9 mouse cellular contexts compared by ENCODE assay signal in genomic region chr3:86758727-86759126, GRCm38 (mm10).
DNase-seq lines count a peak whose midpoint lies in the region; ATAC-seq and TF ChIP-seq lines count a peak whose summit lies in the region.
"Had no signal": no experiment of that assay in that cellular context is flagged by ENCODE, and none has a peak within 500 bp of the region (broad histone marks: within the 10 kb centered on the region; RNA-seq: fewer than 3 reads in every experiment).

No protein-coding gene starts in this region.

- peaks cover 13% of the 10 kb centered on the region for H3K4me1 ChIP-seq in embryonic facial prominence, embryonic 12.5 days
- H3K4me1 ChIP-seq in embryonic facial prominence, embryonic 10.5 days = peaks cover 28% of the 10 kb centered on the region
- peaks cover 8% of the 10 kb centered on the region; the same call in 1 of the 2 replicates for H3K4me1 ChIP-seq in midbrain, embryonic 11.5 days (ENCODE audit: control insufficient read depth, insufficient read depth, low read length)
- no peaks in the 10 kb centered on the region for H3K4me1 ChIP-seq in midbrain, postnatal 0 days (ENCODE audit: insufficient read depth, low read length)
- H3K4me1 ChIP-seq in limb, embryonic 12.5 days (replicated peaks) = peaks cover 34% of the 10 kb centered on the region
- no peaks in the 10 kb centered on the region for H3K4me1 ChIP-seq in small intestine, adult 2 months (ENCODE audit: control insufficient read depth, insufficient read depth, insufficient read length, low read length)

- no peak for TF ChIP-seq CTCF in midbrain, postnatal 0 days (IDR thresholded peaks at IDR 0.05)
- TF ChIP-seq CTCF in small intestine, adult 2 months (IDR thresholded peaks at IDR 0.05; ENCODE audit: extremely low read depth, insufficient read length, insufficient replicate concordance, low read depth, low read length) = no peak

- H3K9ac ChIP-seq in embryonic facial prominence, embryonic 12.5 days = no peak overlapping the region
- peak overlapping the region; percentile 26; the same call in 1 of the 2 replicates for H3K9ac ChIP-seq in midbrain, embryonic 11.5 days (ENCODE audit: low read length)
- H3K9ac ChIP-seq in midbrain, postnatal 0 days (replicated peaks; ENCODE audit: low read length, poor library complexity, severe bottlenecking) = no peak overlapping the region
- H3K9ac ChIP-seq in limb, embryonic 12.5 days (replicated peaks) = no peak overlapping the region

- peak overlapping the region; percentile 41; the same call in 1 of the 2 replicates for H3K27ac ChIP-seq in embryonic facial prominence, embryonic 12.5 days
- no peak overlapping the region; the same call in 1 of the 2 replicates for H3K27ac ChIP-seq in embryonic facial prominence, embryonic 10.5 days (replicated peaks)
- no peak overlapping the region for H3K27ac ChIP-seq in midbrain, embryonic 11.5 days (ENCODE audit: low read depth, low read length)
- no peak overlapping the region for H3K27ac ChIP-seq in midbrain, postnatal 0 days (ENCODE audit: low read depth, low read length)
- peak overlapping the region; percentile 67; the same call in 1 of the 2 replicates for H3K27ac ChIP-seq in limb, embryonic 12.5 days
- H3K27ac ChIP-seq in small intestine, adult 2 months (ENCODE audit: insufficient read depth, low read depth, low read length) = 0 out of 2 replicates have a peak overlapping the region, but pooled peaks have one; percentile 28

- H3K4me2 ChIP-seq in embryonic facial prominence, embryonic 12.5 days (replicated peaks) = peak overlapping the region; percentile 32; the same call in 1 of the 2 replicates
- peak overlapping the region; percentile 37 for H3K4me2 ChIP-seq in midbrain, embryonic 11.5 days
- no peak overlapping the region for H3K4me2 ChIP-seq in midbrain, postnatal 0 days (ENCODE audit: low read depth, low read length, poor library complexity, severe bottlenecking)
- peak overlapping the region; percentile 39 for H3K4me2 ChIP-seq in limb, embryonic 12.5 days

- H3K9me3 ChIP-seq in embryonic facial prominence, embryonic 12.5 days = no peaks in the 10 kb centered on the region
- H3K9me3 ChIP-seq in embryonic facial prominence, embryonic 10.5 days = no peaks in the 10 kb centered on the region
- H3K9me3 ChIP-seq in midbrain, embryonic 11.5 days (ENCODE audit: control insufficient read depth, low read length) = no peaks in the 10 kb centered on the region
- no peaks in the 10 kb centered on the region for H3K9me3 ChIP-seq in midbrain, postnatal 0 days (ENCODE audit: low read length)
- no peaks in the 10 kb centered on the region for H3K9me3 ChIP-seq in limb, embryonic 12.5 days

- WGBS in embryonic facial prominence, embryonic 12.5 days = 54% methylated on average over 6 of the region's 6 CpGs
- WGBS in embryonic facial prominence, embryonic 10.5 days = 70% methylated on average over 6 of the region's 6 CpGs
- 70% methylated on average over 6 of the region's 6 CpGs for WGBS in midbrain, embryonic 11.5 days
- 60% methylated on average over 6 of the region's 6 CpGs for WGBS in midbrain, postnatal 0 days
- 59% methylated on average over 6 of the region's 6 CpGs for WGBS in limb, embryonic 12.5 days
- 48% methylated on average over 6 of the region's 6 CpGs for WGBS in small intestine, adult 2 months

- H3K4me3 ChIP-seq in embryonic facial prominence, embryonic 12.5 days = no peak overlapping the region
- no peak overlapping the region for H3K4me3 ChIP-seq in embryonic facial prominence, embryonic 10.5 days
- H3K4me3 ChIP-seq in midbrain, embryonic 11.5 days (ENCODE audit: low read depth, low read length) = no peak overlapping the region
- no peak overlapping the region for H3K4me3 ChIP-seq in midbrain, postnatal 0 days (ENCODE audit: low read depth, low read length)
- no peak overlapping the region for H3K4me3 ChIP-seq in limb, embryonic 12.5 days (replicated peaks)
- no peak overlapping the region for H3K4me3 ChIP-seq in small intestine, adult 2 months (ENCODE audit: low read depth, low read length)

- no peak for TF ChIP-seq POLR2A in small intestine, adult 2 months (IDR thresholded peaks at IDR 0.05; ENCODE audit: low read depth, low read length)

- no peak for ATAC-seq in embryonic facial prominence, embryonic 12.5 days (ENCODE audit: insufficient number of reproducible peaks, insufficient read depth, low FRiP score, low TSS enrichment)
- no peak for ATAC-seq in midbrain, embryonic 11.5 days (ENCODE audit: low FRiP score)
- ATAC-seq in midbrain, postnatal 0 days (ENCODE audit: low FRiP score) = no peak
- ATAC-seq in limb, embryonic 12.5 days (ENCODE audit: insufficient number of reproducible peaks, insufficient read depth, low FRiP score, low TSS enrichment, low read depth) = no peak

- H3K36me3 ChIP-seq in embryonic facial prominence, embryonic 12.5 days = no peaks in the 10 kb centered on the region
- peaks cover 4% of the 10 kb centered on the region for H3K36me3 ChIP-seq in embryonic facial prominence, embryonic 10.5 days (replicated peaks)
- H3K36me3 ChIP-seq in midbrain, embryonic 11.5 days (ENCODE audit: control insufficient read depth, insufficient read depth, low read length) = no peaks in the 10 kb centered on the region
- no peaks in the 10 kb centered on the region for H3K36me3 ChIP-seq in midbrain, postnatal 0 days (ENCODE audit: insufficient read depth, low read length)
- H3K36me3 ChIP-seq in limb, embryonic 12.5 days = 0 out of 2 replicates have a peak, but pooled peaks cover 2% of the 10 kb centered on the region
- H3K36me3 ChIP-seq in small intestine, adult 2 months (ENCODE audit: control insufficient read depth, insufficient read depth, low read length) = peaks cover 7% of the 10 kb centered on the region

- no peak for DNase-seq in embryonic facial prominence, embryonic 10.5 days (ENCODE audit: low spot score)
- DNase-seq in midbrain, embryonic 11.5 days (ENCODE audit: low spot score, missing footprints) = no peak
- DNase-seq in midbrain, postnatal 0 days (ENCODE audit: low spot score) = no peak
- DNase-seq in cerebellum, postnatal 36 days = no peak
- no peak for DNase-seq in ovary, postnatal 14 days (ENCODE audit: low spot score)
- DNase-seq: layer of hippocampus, postnatal 36 days had no signal

- no peaks in the 10 kb centered on the region for H3K27me3 ChIP-seq in embryonic facial prominence, embryonic 12.5 days
- H3K27me3 ChIP-seq in embryonic facial prominence, embryonic 10.5 days (replicated peaks; ENCODE audit: low read depth, poor library complexity, severe bottlenecking) = no peaks in the 10 kb centered on the region
- no peaks in the 10 kb centered on the region for H3K27me3 ChIP-seq in midbrain, embryonic 11.5 days (ENCODE audit: control insufficient read depth, insufficient read depth, low read length)
- H3K27me3 ChIP-seq in midbrain, postnatal 0 days (ENCODE audit: insufficient read depth, low read length) = no peaks in the 10 kb centered on the region
- no peaks in the 10 kb centered on the region for H3K27me3 ChIP-seq in limb, embryonic 12.5 days
- no peaks in the 10 kb centered on the region for H3K27me3 ChIP-seq in small intestine, adult 2 months (ENCODE audit: control insufficient read depth, insufficient read depth, low read length)

Comparison
In these comparisons a context has a peak if more than half of its experiments do, and no peak if none do; other contexts are left out.
1. H3K27ac ChIP-seq: peak in embryonic facial prominence, embryonic 12.5 days (single experiment), limb, embryonic 12.5 days (single experiment) and small intestine, adult 2 months (single experiment); none in embryonic facial prominence, embryonic 10.5 days (single experiment), midbrain, embryonic 11.5 days (single experiment) and midbrain, postnatal 0 days (single experiment).